Mouse (Mus musculus): ENCODE measurements around the gene Optc. TPM values are rescaled to one million over a fixed set of nuclear protein-coding genes. Genes with fewer than 3 reads are reported as not detected.

The Optc gene
- 3.9 and 4.7 TPM in 2 replicates for polyA plus RNA-seq (2012; rRNA removed)

GRCm38 (mm10) chr1:133907949-133908658 is at the start of gene Optc:
Gene Optc (minus strand): TSS chr1:133907999.

DNA sequence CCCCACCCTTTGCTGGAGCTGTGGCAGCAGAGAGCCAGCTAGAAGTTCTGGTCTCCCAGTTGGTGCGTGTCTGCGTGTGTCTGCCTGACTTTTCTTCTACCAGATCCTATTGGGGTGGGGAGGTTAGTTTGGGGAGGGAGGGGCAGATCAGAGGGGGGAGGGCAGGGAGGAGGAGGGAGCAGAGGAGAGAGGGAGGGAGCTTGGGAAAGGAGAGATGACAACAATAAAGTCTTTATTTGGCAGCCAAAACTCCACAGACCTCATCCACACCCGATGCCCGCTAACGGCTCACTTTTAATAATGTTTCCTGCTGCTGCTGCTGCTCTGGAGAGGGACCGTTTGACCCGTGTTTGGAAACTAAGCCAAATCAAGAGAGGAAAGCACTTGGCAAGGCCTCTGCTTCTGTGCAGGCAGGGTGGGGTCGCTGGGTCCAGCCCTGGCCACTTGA is 13.5 kb upstream of the Optc start, which contains the start of gene Prelp:
Prelp (minus strand) TSS at position 111 of the 448 bp plus-strand sequence.

Other genes with a start within 250 kb of the Optc start
- gene Zbed6, start 247.1 kb downstream of the Optc start, polyA plus RNA-seq (2012; rRNA removed): 5.8 and 8.2 TPM in 2 replicates
- 6.8 and 9.7 TPM in 2 replicates for gene Gm38394, start 246.7 kb downstream of the Optc start, polyA plus RNA-seq (2012; rRNA removed)
- gene Lax1, start 217.9 kb downstream of the Optc start, polyA plus RNA-seq (2012; rRNA removed): 0.57 and 0.58 TPM in 2 replicates
- 9.5 and 14.1 TPM in 2 replicates for gene Atp2b4, start 107.0 kb downstream of the Optc start, polyA plus RNA-seq (2012; rRNA removed)
- gene Prelp, start 13.4 kb upstream of the Optc start, polyA plus RNA-seq (2012; rRNA removed): 0.54 and 1.3 TPM in 2 replicates
- gene Fmod, start 129.3 kb upstream of the Optc start, polyA plus RNA-seq (2012; rRNA removed): 4.2 and 8.5 TPM in 2 replicates
- gene Btg2, start 171.1 kb upstream of the Optc start, polyA plus RNA-seq (2012; rRNA removed): 53.6 and 74.4 TPM in 2 replicates
- 0.06 and 0.09 TPM in 2 replicates for gene Chit1, start 203.2 kb upstream of the Optc start, polyA plus RNA-seq (2012; rRNA removed)

All from central nervous system, embryonic 11.5 days (tissue).